Mouse (Mus musculus): ENCODE measurements around the gene Dsel.

GRCm38 (mm10) chr1:111852439-111852838 lies 12.3 kb downstream of the Dsel start:
- TF ChIP-seq POLR2A (IDR thresholded peaks at IDR 0.05; ENCODE audit: borderline replicate concordance, control insufficient read depth, low read depth, low read length) (no peak), CTCF (IDR thresholded peaks at IDR 0.05; ENCODE audit: control insufficient read depth, insufficient read depth, low read length) (no peak)

Measured in bone marrow, adult 2 months (tissue).